27 mouse cellular contexts compared by ENCODE assay signal in genomic region chr1:171534557-171534956, GRCm38 (mm10). TPM values are rescaled to one million over a fixed set of nuclear protein-coding genes. Genes with fewer than 3 reads are reported as not detected.
A peak's percentile ranks its signal among the peaks of the same experiment; 100 is the strongest.
DNase-seq lines count a peak whose midpoint lies in the region; TF ChIP-seq lines count a peak whose summit lies in the region.
"Had no signal": no experiment of that assay in that cellular context is flagged by ENCODE, and none has a peak within 500 bp of the region (broad histone marks: within the 10 kb centered on the region; RNA-seq: fewer than 3 reads in every experiment).

No protein-coding gene starts in this region.

- H3K27ac ChIP-seq in MEL (ENCODE audit: control insufficient read depth, low read depth, low read length): no peak overlapping the region
- H3K27ac ChIP-seq: embryonic facial prominence, embryonic 10.5 days; embryonic facial prominence, embryonic 12.5 days; forebrain, embryonic 13.5 days; forebrain, embryonic 15.5 days had no signal

- H3K4me1 ChIP-seq in E14TG2a.4 (replicated peaks; ENCODE audit: low read depth, low read length) (no peaks in the 10 kb centered on the region), MEL (ENCODE audit: control insufficient read depth in 1 of 2, insufficient read depth in 2 of 2, low read length in 2 of 2) (no peaks in the 10 kb centered on the region)
- H3K4me1 ChIP-seq: embryonic facial prominence, embryonic 10.5 days; embryonic facial prominence, embryonic 12.5 days; forebrain, embryonic 13.5 days; forebrain, embryonic 15.5 days had no signal

- H3K9me3 ChIP-seq in E14TG2a.4 (ENCODE audit: low read length) (peaks cover 29% of the 10 kb centered on the region), MEL (replicated peaks; ENCODE audit: insufficient read depth, low read length) (no peaks in the 10 kb centered on the region)

- TF ChIP-seq RAD21 in MEL (IDR thresholded peaks at IDR 0.05; ENCODE audit: low read depth, low read length): no peak; the same call in 1 of the 2 replicates

- no peak for DNase-seq in MEL (ENCODE audit: low read depth, low spot score)
- DNase-seq in ZHBTc4 (ENCODE audit: low read depth, low spot score): peak; percentile 66
- no peak for DNase-seq in cerebellum, adult 9-10 months
- no peak for DNase-seq in kidney, postnatal 14 days
- DNase-seq: adrenal gland, adult 2 months; adrenal gland, postnatal 10 days; adrenal gland, postnatal 25 days; B cell, adult 2 months; cerebellum, adult 11 months; cerebellum, adult 18-20 months; cerebellum, adult 8-10 months; cerebellum, postnatal 10 days; cerebellum, postnatal 25 days; forebrain, postnatal 0 days had no signal

- H3K9ac ChIP-seq in MEL (ENCODE audit: control insufficient read depth, low read depth, low read length, poor library complexity, severe bottlenecking): no peak overlapping the region
- H3K9ac ChIP-seq: embryonic facial prominence, embryonic 12.5 days; forebrain, embryonic 13.5 days; forebrain, embryonic 15.5 days; forebrain, postnatal 0 days had no signal

- no peak for TF ChIP-seq POLR2A in MEL (IDR thresholded peaks at IDR 0.05; ENCODE audit: control insufficient read depth in 1 of 2, insufficient read depth in 1 of 2, low read depth in 1 of 2, low read length in 2 of 2, poor library complexity in 1 of 2)

- no peak for TF ChIP-seq EP300 in MEL (IDR thresholded peaks at IDR 0.05; ENCODE audit: low read depth in 1 of 2, low read length in 2 of 2)

- H3K79me2 ChIP-seq in MEL (ENCODE audit: control insufficient read depth, insufficient read depth, low read length, poor library complexity): no peaks in the 10 kb centered on the region

- TF ChIP-seq CTCF in E14TG2a.4 (conservative IDR thresholded peaks at IDR 0.05; ENCODE audit: low read length) (0 out of 2 replicates have a peak, but pooled peaks have one; percentile 5), MEL (IDR thresholded peaks at IDR 0.05 in 2 of 3, conservative IDR thresholded peaks at IDR 0.05 in 1 of 3; ENCODE audit: control insufficient read depth in 1 of 3, insufficient read depth in 1 of 3, low read depth in 2 of 3, low read length in 3 of 3, poor library complexity in 1 of 3, severe bottlenecking in 1 of 3) (peak; percentile 21 to 51 (median 33); a peak in 5 of 6 replicates)

- peaks cover 5% of the 10 kb centered on the region for H3K27me3 ChIP-seq in E14TG2a.4 (ENCODE audit: insufficient read depth, low read length)
- no peaks in the 10 kb centered on the region for H3K27me3 ChIP-seq in MEL (ENCODE audit: control insufficient read depth in 1 of 2, insufficient read depth in 2 of 2, low read length in 2 of 2)
- H3K27me3 ChIP-seq: CH12.LX; embryonic facial prominence, embryonic 12.5 days; forebrain, embryonic 13.5 days; forebrain, embryonic 15.5 days had no signal

- H3K36me3 ChIP-seq in E14TG2a.4 (ENCODE audit: insufficient read depth, low read length) (no peaks in the 10 kb centered on the region), MEL (ENCODE audit: control insufficient read depth in 1 of 2, insufficient read depth in 2 of 2, low read length in 2 of 2) (no peaks in the 10 kb centered on the region)
- H3K36me3 ChIP-seq: embryonic facial prominence, embryonic 10.5 days; embryonic facial prominence, embryonic 12.5 days; forebrain, embryonic 15.5 days; G1E had no signal

- H3K4me3 ChIP-seq in E14TG2a.4 (replicated peaks; ENCODE audit: low read length) (no peak overlapping the region), MEL (ENCODE audit: control insufficient read depth in 1 of 2, insufficient read depth in 1 of 2, low read depth in 2 of 2, low read length in 2 of 2) (no peak overlapping the region)
- H3K4me3 ChIP-seq: embryonic facial prominence, embryonic 10.5 days; embryonic facial prominence, embryonic 12.5 days; forebrain, embryonic 13.5 days; forebrain, embryonic 15.5 days had no signal

TF ChIP-seq in MEL, 35 proteins besides CTCF, POLR2A, EP300 and RAD21:
- TF ChIP-seq USF2 (IDR thresholded peaks at IDR 0.05; ENCODE audit: borderline replicate concordance in 1 of 2, insufficient read depth in 1 of 2, low read depth in 1 of 2, low read length in 2 of 2) (no peak), SMC3 (IDR thresholded peaks at IDR 0.05; ENCODE audit: low read depth, low read length) (0 out of 2 replicates have a peak, but pooled peaks have one; percentile 16)

RNA-seq across cellular contexts. Expression of gene Itln1, which starts 0.5 kb away (rescaled TPM):
- total RNA-seq in MEL (2012; rRNA removed): not detected in 2 replicates
- polyA plus RNA-seq in MEL (2012; ENCODE audit: insufficient read depth in 1 of 2, insufficient read length in 2 of 2, low read depth in 1 of 2, low replicate concordance in 2 of 2, missing spikeins in 1 of 2): not detected
- total RNA-seq: adrenal gland, adult 2 months; adrenal gland, postnatal 10 days; adrenal gland, postnatal 25 days; adrenal gland, postnatal 4 days; CH12.LX; forebrain, postnatal 0 days; G1E had no signal
- polyA plus RNA-seq: adrenal gland, adult 2 months; brain, embryonic 14.5 days; CD4-positive, CD25-positive, alpha-beta regulatory T cell, adult 4 months; cortical plate, adult 2 months; embryonic facial prominence, embryonic 10.5 days; embryonic facial prominence, embryonic 12.5 days; embryonic facial prominence, embryonic 14.5 days; forebrain, embryonic 11.5 days; forebrain, embryonic 13.5 days; forebrain, embryonic 15.5 days; forebrain, postnatal 0 days; G1E had no signal

RNA-seq across cellular contexts. Expression of gene Cd244a, which starts 24.4 kb away (rescaled TPM):
- total RNA-seq in MEL (2012; rRNA removed): not detected in 2 replicates
- polyA plus RNA-seq in MEL (2012; ENCODE audit: insufficient read depth in 1 of 2, insufficient read length in 2 of 2, low read depth in 1 of 2, low replicate concordance in 2 of 2, missing spikeins in 1 of 2): not detected
- total RNA-seq: forebrain, postnatal 0 days had no signal
- polyA plus RNA-seq: brain, embryonic 14.5 days; embryonic facial prominence, embryonic 10.5 days; forebrain, embryonic 11.5 days; forebrain, embryonic 13.5 days; forebrain, embryonic 15.5 days; forebrain, postnatal 0 days; G1E had no signal

RNA-seq across cellular contexts. Expression of gene Alyref2, which starts 31.3 kb away (rescaled TPM):
- 4.6 and 5.5 TPM in 2 replicates for total RNA-seq in MEL (2012; rRNA removed)
- polyA plus RNA-seq in MEL (2012; ENCODE audit: insufficient read depth in 1 of 2, insufficient read length in 2 of 2, low read depth in 1 of 2, low replicate concordance in 2 of 2, missing spikeins in 1 of 2): 1 to 10 TPM in 1 of 2 experiments, not detected in 1; 8.8 TPM
